Mouse (Mus musculus): ENCODE data around the gene Carmil1.

Carmil1 gene

DNA sequence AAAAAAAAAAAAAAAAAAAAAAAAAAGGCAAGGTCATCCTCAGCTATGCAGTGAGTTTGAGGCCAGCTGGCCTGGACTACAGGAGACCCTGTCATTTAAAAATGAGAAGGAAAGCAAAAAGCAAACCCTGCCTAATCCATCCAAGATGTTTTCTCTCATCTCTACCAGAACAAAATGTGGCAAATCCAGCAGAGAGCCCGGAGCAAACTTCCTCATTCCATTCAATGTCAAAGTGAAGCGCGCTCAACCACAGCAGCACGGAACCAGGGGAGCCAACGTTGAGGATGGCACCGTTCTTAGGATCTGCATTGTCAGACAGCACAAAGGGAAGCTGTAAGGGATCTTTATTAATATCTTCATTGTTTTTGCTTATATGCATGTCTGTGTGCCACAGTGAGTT, 22.8 kb downstream of the Carmil1 start:
- DNase-seq: no peak

GRCm38 (mm10) chr13:24253989-24254388, 26.6 kb downstream of the Carmil1 start:
- DNase-seq: peak; percentile 47

DNA sequence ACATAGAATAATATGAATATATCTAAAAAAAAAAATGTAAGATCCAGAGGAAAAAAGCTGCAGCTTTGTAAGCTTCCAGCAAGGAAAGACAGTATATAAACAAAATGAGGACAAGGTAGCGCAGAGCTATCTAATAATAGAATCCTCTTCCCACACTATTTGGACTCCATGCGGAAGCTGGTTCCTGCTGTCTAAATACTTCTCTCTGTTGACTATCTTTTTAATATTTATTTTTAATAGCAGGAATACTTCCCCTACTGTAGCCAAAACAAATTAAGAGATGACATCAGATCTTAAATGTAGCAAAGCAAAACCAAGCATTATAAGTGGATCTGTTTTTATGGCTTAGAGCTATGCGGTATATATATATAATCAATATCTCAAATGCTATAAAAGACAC, 27.0 kb downstream of the Carmil1 start:
- DNase-seq: no peak

DNA sequence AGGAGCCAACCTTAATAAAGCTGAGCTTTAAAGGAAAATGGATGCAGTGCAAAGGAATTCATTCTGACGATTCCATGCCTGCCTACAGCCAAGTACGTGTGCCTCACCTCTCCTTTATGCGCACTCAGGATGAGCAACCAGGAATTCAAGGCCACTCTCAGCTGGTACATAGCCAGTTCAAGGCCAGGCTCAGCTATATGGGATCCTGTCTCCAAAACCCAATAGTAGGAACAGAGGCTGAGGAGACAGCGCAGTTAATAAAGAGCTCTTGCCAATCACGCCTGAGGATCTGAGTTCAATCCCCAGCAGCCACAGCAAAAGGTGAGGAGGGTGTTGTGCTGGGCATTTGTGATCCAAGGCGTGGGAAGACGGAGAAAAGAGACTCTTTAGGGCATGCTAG, 29.4 kb downstream of the Carmil1 start:
- no peak for DNase-seq

GRCm38 (mm10) chr13:24247928-24248327, 32.7 kb downstream of the Carmil1 start:
- DNase-seq: no peak

GRCm38 (mm10) chr13:24247441-24247840, 33.2 kb downstream of the Carmil1 start:
- no peak for DNase-seq

GRCm38 (mm10) chr13:24246266-24246665, 34.3 kb downstream of the Carmil1 start:
- DNase-seq: no peak

- DNase-seq: no peak
Observed at GRCm38 (mm10) chr13:24244613-24245012, 36.0 kb downstream of the Carmil1 start.

- no peak for DNase-seq
Observed at GRCm38 (mm10) chr13:24243964-24244363, 36.6 kb downstream of the Carmil1 start.

DNA sequence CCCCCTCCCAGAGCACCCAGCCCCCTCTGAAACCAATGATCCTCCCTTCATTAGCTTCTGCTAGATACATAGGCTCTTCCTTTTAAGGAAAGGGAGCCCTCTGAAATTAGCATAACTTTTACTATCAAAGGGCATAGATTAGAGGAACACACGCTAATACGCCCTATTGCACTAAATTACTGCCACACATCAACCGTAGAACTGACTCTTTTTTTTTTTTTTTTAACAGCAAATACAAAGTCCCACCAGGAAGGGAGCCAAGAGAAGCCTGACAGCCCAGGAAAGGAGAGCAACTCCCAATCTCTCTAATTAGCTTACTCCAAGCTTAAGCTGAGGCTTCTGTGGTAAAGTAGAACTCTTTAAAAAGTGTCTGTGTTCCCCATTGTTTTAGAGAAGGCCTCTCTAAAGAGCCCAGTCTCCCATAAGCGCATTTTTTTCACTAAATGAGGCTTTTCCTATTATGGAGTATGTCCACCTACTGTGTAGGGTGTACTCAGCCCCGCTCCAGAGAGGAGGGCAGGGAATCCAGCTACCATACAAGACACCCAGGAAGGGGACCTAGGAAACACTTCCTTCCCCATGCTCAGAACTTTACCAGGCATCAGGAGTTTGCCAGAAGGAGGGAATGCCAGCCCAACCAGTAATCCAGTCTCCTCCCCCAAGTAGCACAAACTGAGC, 38.0 kb downstream of the Carmil1 start:
- DNase-seq: no peak

DNA sequence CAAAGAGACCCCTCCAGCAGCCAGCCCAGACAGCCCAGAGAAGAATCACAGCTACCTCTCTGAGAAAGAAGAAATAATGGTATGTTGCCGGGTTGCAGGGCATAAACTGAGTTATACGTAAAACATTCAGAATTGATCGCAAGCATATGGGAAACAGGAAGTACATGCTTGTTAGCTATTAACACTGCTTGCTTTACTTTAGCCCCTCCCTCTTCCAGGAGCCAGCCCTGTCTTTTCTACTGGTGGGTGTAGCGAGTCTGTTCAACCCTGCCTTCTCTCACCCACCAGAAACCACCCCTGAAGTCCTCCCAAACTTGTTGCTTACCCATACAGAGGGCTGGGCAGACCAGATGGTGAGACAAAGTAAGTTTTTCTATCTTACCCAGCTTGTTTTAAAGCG, 39.4 kb downstream of the Carmil1 start:
- DNase-seq: no peak

DNA sequence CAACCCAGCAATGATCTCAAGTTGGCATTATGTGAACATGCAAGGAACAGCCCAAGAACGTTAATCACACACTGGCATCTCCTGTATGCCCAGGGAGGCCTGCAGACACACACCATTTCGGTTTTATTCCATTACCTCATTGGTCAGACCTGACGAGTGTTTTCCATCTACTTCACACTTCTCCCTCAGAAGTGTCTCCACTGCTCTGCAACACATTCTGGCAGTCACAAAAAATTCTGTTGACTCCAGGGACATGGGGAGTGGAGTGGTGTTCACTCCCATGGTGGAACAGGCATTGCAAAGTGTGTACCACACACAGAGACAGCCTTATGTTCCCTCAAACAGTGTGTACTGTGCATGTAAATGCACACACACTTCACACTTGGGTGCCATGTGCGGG, 40.2 kb downstream of the Carmil1 start:
- DNase-seq: no peak

- DNase-seq: peak; percentile 54
Observed at GRCm38 (mm10) chr13:24238456-24239120, 42.0 kb downstream of the Carmil1 start.

- peak; percentile 66 for DNase-seq
Observed at GRCm38 (mm10) chr13:24236736-24237135, 43.9 kb downstream of the Carmil1 start.

DNA sequence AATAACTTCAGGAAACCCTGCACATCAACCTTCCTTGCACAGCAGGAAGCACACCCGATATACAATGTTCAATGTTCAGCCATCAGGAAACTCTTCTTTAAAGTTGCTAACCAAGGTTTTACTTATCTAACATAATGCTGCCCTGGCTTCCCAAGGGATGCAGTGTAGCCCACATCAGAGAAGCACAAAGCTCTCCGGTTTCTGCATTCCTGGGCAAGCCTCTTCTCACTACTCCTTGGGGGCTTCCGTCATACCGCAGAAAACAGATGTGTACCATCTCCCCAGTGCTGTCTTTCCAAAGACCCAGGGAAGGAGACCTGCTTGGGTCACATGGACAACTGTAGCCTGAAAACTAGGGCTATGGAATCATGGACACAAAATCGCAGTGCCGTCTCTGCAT, 47.8 kb downstream of the Carmil1 start:
- DNase-seq: no peak

- no peak for DNase-seq
Observed at GRCm38 (mm10) chr13:24231746-24232483, 48.7 kb downstream of the Carmil1 start.

- DNase-seq: no peak
Observed at GRCm38 (mm10) chr13:24231146-24231545, 49.4 kb downstream of the Carmil1 start.

- DNase-seq: no peak
Observed at GRCm38 (mm10) chr13:24230541-24231095, 50.0 kb downstream of the Carmil1 start.

DNA sequence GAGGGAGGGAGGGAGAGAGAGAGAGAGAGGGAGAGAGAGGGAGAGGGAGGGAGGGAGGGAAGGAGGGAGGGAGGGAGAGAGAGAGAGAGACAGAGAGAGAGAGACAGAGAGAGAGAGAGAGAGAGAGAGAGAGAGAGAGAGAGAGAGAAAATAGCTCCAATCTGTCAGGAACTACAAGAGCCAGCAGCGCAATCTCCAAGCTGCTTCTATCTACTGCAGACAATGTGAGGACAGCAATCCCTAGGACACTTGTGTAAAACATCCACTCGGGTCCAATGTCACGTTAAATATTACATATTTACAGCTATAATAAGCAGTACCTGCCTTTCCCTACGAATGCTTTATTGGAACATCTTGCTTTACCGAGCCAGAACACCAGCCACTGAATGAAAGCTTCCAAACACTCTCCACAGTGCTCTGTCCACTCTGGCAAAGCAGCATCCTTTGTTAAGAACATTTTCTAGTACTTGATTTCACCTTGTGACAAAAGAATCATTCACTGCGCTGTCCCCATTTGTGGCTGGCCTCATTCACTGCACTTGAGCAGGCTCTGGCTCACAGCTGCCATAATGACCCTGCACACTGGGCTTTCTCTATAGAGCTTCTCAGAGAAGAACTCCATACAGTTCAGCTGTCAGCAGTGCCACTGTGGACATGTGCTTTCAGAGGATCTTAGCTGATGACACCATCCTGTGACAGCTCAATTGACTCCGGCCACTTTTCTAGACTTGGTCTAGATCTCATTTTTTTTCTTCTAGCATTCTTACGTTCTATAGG, 57.0 kb downstream of the Carmil1 start:
- no peak for DNase-seq

GRCm38 (mm10) chr13:24220441-24220970, 60.1 kb downstream of the Carmil1 start:
- DNase-seq: no peak

DNA sequence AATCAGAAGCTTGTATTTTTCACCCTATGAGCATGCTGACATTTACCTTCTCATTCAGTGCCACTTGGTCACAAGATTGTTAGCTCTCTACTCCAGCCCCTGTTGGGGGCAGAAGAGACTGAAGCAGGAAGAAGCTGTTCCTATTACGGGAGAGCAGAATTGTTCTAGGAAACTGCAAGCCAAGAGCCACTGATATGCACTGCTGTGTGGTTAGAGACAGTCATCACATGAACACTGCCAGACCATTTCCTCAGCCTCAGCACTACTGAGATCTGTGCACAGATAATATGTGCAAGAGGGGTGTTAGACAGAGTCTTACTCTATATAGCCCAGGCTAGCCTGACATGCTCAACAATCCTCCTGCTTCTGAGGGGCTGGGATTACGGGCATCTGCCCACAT, 69.4 kb downstream of the Carmil1 start:
- DNase-seq: no peak

- DNase-seq: peak; percentile 34
Observed at GRCm38 (mm10) chr13:24206097-24206496, 74.5 kb downstream of the Carmil1 start.

DNA sequence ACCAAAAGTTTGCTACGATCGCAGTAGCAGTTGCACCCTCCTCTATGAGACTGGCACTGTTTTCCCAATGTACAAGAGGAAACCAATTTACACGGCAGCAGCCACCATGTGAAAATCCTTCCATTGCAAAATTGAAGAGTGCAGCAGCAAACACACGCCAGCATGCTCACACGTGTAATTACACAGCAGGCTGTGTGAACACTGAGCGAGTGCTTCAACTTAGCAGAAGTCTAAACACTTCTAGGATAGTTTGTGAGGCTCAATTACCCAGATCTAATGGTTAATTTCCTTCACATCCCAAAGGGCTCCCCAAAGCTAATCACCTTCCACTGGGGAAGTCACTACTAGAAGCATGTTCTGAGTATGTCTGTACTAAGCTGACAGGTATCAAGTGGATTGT, 78.3 kb downstream of the Carmil1 start:
- no peak for DNase-seq

All from layer of hippocampus, adult 9-11 months (tissue).